Mouse (Mus musculus) embryonic facial prominence, embryonic 15.5 days (tissue): ENCODE measurements at regions not wholly inside any gene's neighbourhood (a gene's known extent, or its start where the extent isn't known, plus 50 kb on each side); places are given as distances from the start of the nearest gene placed in this dataset.
A peak's percentile ranks its signal among the peaks of the same experiment; 100 is the strongest.

ENCODE experiments used
- ATAC-seq: fragments of 200-750 bp; cut with Nextera tagmentation; 2 replicates; pipeline ENCODE4 v1.8.0; 2017; ENCODE audit warnings: low read depth, moderate TSS enrichment; ENCODE audit not compliant: insufficient number of reproducible peaks, low FRiP score, low TSS enrichment
- H3K27ac ChIP-seq: fragments of 300-500 bp; sonication (generic); replicated peaks from 2 replicates; pipeline ENCODE4 v1.5.1; 2015; ENCODE audit warnings: mild to moderate bottlenecking, inconsistent platforms
- H3K27me3 ChIP-seq: fragments of 300-500 bp; sonication (generic); 2 replicates; pipeline ENCODE4 v1.6.1; 2015; ENCODE audit warnings: inconsistent platforms
- H3K36me3 ChIP-seq: fragments of 300-500 bp; sonication (generic); 2 replicates; pipeline ENCODE4 v1.6.1; 2015; ENCODE audit warnings: mild to moderate bottlenecking, inconsistent platforms
- H3K4me1 ChIP-seq: fragments of 300-500 bp; sonication (generic); 2 replicates; pipeline ENCODE4 v1.6.1; 2015; ENCODE audit warnings: inconsistent platforms
- H3K4me2 ChIP-seq: fragments of 300-500 bp; sonication (generic); replicated peaks from 2 replicates; pipeline ENCODE4 v1.6.1; 2015; ENCODE audit warnings: mild to moderate bottlenecking, inconsistent platforms
- H3K4me3 ChIP-seq: fragments of 300-500 bp; sonication (generic); replicated peaks from 2 replicates; pipeline ENCODE4 v1.5.1; 2015; ENCODE audit warnings: mild to moderate bottlenecking, inconsistent platforms
- H3K9ac ChIP-seq: fragments of 300-500 bp; sonication (generic); 2 replicates; pipeline ENCODE4 v1.6.1; 2015; ENCODE audit warnings: inconsistent platforms
- H3K9me3 ChIP-seq: fragments of 300-500 bp; sonication (generic); replicated peaks from 2 replicates; pipeline ENCODE4 v1.6.1; 2016; ENCODE audit warnings: inconsistent platforms
- WGBS: fragments of 180-500 bp; shearing (Covaris S2); methylation state at CpG from one replicate; pipeline ENCODE4 v1.1.7; 2015; 5-methylcytosine and 5-hydroxymethylcytosine counted together

DNA sequence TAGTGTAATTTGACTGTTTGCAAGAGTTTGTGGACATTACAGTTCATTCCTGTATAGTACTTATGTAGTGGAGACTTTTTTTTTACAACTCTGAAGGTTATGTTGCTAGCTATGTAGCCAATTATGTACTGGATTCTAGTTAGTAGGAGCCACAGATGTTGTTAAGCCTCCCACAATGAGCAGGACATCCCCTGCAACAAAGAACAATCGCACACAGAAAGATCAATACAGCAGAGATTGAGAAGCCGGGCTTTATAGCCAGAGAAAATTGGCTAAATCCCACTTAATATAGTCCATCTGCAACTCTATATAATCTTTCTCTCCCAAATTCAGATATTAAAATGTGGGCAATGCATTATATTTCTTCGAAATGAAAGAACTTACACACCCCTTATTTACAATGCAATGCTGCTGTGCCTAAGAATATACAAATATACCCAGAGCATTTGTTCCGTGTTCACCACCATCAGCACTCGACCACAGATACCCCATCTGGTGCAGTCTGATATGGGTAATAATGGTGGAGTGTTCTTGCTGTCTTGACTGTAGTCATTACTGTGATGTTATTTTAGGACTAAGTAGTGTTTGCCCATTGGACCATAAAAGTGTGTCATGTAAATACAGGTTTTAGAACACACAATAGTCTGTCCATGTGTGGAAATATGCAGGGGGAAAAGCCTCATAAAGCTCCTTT lies 1351.9 kb upstream of the Zeb2 start:
- H3K9me3 ChIP-seq = no peaks in the 10 kb centered on the region
- WGBS = 60% methylated on average over 5 of the region's 5 CpGs
- no peak overlapping the region for H3K9ac ChIP-seq
- ATAC-seq = no peak
- no peak overlapping the region for H3K4me3 ChIP-seq
- H3K4me1 ChIP-seq = no peaks in the 10 kb centered on the region
- no peaks in the 10 kb centered on the region for H3K27me3 ChIP-seq
- no peak overlapping the region for H3K27ac ChIP-seq
- no peak overlapping the region for H3K4me2 ChIP-seq
- no peaks in the 10 kb centered on the region for H3K36me3 ChIP-seq

DNA sequence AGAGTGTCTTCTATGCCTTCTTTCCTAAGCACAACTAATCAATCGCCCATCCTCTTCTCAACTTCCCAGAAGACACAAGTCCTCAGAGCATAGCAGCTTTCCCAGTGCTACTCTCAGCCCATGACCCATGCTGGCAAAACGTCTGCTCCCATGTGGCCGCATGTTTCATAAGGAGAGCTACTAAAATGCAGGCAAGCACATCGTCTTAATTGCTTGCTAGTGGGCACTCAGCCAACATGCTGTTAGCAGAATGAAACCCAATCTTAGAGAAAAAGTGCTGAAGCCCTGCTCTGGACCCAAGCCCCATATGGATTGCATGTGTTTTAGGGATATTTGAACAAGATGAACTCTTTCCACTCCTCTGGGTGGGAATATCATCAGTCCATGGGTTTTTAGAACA lies 1348.2 kb upstream of the Zeb2 start:
- no peak overlapping the region for H3K4me2 ChIP-seq
- no peaks in the 10 kb centered on the region for H3K9me3 ChIP-seq
- H3K27ac ChIP-seq = no peak overlapping the region
- no peak for ATAC-seq
- no peak overlapping the region for H3K9ac ChIP-seq
- H3K27me3 ChIP-seq = no peaks in the 10 kb centered on the region
- no peak overlapping the region for H3K4me3 ChIP-seq
- WGBS = 23% methylated on average over 4 of the region's 4 CpGs
- no peaks in the 10 kb centered on the region for H3K36me3 ChIP-seq
- no peaks in the 10 kb centered on the region for H3K4me1 ChIP-seq

DNA sequence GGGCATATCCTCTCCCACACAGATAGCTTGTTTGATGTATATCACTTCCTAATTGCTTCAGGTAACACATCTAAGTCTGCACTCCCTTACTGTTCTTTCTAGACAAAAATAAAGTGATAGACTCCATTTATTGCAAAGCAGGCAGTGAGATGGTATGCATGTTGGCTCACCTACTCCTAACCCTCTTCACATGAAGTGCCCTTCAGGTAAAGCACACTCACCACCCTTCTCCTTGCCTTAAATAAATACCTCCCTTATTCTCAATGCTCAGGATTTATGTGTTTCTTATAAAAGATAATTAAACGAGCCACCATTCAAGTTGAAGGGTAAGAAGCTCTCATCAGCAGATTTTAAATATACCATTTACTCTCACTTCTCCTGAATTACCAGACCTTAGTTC lies 1347.7 kb upstream of the Zeb2 start:
- H3K9me3 ChIP-seq = no peaks in the 10 kb centered on the region
- H3K36me3 ChIP-seq = no peaks in the 10 kb centered on the region
- H3K4me2 ChIP-seq = no peak overlapping the region
- no peak for ATAC-seq
- H3K27me3 ChIP-seq = no peaks in the 10 kb centered on the region
- no peak overlapping the region for H3K9ac ChIP-seq
- WGBS = 73% methylated on average over 1 of the region's 1 CpGs
- H3K4me3 ChIP-seq = no peak overlapping the region
- H3K27ac ChIP-seq = no peak overlapping the region
- H3K4me1 ChIP-seq = no peaks in the 10 kb centered on the region

DNA sequence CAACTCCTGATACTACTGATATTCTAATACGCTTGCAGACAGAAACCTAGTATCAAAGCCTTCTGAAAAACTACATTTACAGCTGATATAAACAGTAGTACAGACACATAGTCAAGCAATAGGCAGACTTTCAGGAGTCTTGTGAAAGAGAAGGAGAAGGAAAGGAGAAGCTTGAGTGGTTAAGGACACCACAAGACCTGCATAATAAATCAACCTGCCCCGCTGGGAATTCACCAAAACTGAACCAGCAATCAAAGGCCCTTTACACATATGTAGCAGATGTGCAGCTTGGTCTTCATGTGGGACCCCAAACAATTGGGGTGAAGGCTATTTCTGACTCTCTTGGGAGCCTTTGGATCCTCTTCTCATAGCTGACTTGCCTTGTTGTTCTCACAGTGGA lies 1345.5 kb upstream of the Zeb2 start:
- WGBS = 85% methylated on average over 2 of the region's 2 CpGs
- Histone ChIP-seq H3K9ac (no peak overlapping the region), H3K27ac (no peak overlapping the region), H3K4me3 (no peak overlapping the region), H3K4me1 (no peaks in the 10 kb centered on the region), H3K36me3 (no peaks in the 10 kb centered on the region), H3K4me2 (no peak overlapping the region), H3K9me3 (no peaks in the 10 kb centered on the region), H3K27me3 (no peaks in the 10 kb centered on the region)
- ATAC-seq = no peak

DNA sequence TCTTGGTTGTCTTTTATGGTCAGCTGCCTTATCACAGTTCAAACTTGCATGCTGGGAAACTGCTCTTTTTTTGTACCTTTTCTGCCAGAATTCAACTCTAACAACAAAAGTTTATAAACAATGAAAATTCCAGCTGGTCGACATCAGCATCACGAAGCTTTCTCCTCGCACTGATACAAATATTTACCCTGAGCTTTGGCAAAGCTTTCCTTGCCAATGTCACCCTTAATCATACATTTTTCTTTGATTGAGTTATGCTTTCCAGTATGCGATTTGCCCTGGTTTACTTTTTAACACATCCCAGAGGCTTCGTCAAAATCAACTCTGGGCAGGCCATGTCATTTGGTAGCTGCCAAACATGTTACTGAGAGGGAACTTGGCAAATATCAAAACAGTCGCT lies 1333.5 kb upstream of the Zeb2 start:
- no peaks in the 10 kb centered on the region for H3K27me3 ChIP-seq
- no peak for ATAC-seq
- 35% methylated on average over 6 of the region's 6 CpGs for WGBS

DNA sequence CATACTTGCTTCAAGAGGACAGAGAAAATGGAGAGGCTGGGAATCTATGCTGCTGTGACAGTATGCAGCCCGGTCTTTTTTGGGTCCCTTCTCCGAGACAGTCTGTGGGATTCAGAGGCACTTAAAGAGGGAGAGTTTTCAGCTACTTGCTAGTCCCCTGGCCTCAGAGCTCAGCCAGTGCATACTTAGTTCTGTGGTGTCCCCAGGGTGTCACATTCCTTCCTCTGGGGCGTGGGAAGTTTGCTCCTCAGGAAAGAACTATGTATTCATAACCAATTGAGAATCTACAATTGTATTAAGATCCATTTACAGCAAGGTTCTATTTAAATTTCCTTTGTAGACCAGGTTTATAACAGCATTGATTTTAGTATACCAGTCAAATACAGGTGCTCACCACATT lies 1328.1 kb upstream of the Zeb2 start:
- 63% methylated on average over 3 of the region's 3 CpGs for WGBS
- H3K9me3 ChIP-seq = no peaks in the 10 kb centered on the region
- no peak for ATAC-seq
- no peak overlapping the region for H3K27ac ChIP-seq
- H3K4me3 ChIP-seq = no peak overlapping the region
- no peaks in the 10 kb centered on the region for H3K36me3 ChIP-seq
- H3K4me1 ChIP-seq = peaks cover 17% of the 10 kb centered on the region
- H3K9ac ChIP-seq = no peak overlapping the region
- no peaks in the 10 kb centered on the region for H3K27me3 ChIP-seq
- no peak overlapping the region for H3K4me2 ChIP-seq

More for the DNA sequence above, 1333.5 kb upstream of the Zeb2 start:
- Histone ChIP-seq H3K4me1 (no peaks in the 10 kb centered on the region), H3K36me3 (no peaks in the 10 kb centered on the region), H3K9ac (no peak overlapping the region), H3K27ac (no peak overlapping the region), H3K9me3 (no peaks in the 10 kb centered on the region), H3K4me3 (no peak overlapping the region), H3K4me2 (no peak overlapping the region)

DNA sequence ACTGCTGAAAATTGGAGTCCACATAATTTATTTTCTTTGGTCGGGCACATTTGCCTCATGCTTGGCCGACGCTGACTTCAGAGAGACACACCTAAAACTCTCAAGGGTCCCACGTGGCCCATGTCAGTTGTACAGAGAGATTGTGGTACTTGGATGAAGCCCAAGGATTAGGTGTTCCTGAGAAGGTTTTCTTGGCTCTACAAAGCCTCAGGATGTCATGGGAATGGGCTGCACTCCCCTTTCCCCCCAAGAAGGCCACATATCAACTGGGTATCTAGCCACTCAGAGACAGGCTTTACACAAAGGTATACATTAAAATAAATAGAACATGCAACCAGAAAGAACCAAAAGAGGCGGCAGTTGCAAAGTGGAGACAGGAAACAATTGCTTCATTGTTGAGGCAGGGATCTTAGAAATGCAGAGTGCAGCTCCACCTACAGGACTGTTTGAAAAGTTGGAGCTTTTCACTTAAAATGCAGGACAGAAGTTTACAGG lies 1326.5 kb upstream of the Zeb2 start:
- no peaks in the 10 kb centered on the region for H3K36me3 ChIP-seq
- no peaks in the 10 kb centered on the region for H3K27me3 ChIP-seq
- peak overlapping the region; percentile 46 for H3K4me2 ChIP-seq
- no peak overlapping the region for H3K9ac ChIP-seq
- H3K27ac ChIP-seq = peak overlapping the region; percentile 73
- no peak overlapping the region; the same call in 1 of the 2 replicates for H3K4me3 ChIP-seq
- peaks cover 17% of the 10 kb centered on the region for H3K4me1 ChIP-seq
- ATAC-seq = peak; percentile 82
- 2% methylated on average over 5 of the region's 5 CpGs for WGBS
- no peaks in the 10 kb centered on the region for H3K9me3 ChIP-seq

DNA sequence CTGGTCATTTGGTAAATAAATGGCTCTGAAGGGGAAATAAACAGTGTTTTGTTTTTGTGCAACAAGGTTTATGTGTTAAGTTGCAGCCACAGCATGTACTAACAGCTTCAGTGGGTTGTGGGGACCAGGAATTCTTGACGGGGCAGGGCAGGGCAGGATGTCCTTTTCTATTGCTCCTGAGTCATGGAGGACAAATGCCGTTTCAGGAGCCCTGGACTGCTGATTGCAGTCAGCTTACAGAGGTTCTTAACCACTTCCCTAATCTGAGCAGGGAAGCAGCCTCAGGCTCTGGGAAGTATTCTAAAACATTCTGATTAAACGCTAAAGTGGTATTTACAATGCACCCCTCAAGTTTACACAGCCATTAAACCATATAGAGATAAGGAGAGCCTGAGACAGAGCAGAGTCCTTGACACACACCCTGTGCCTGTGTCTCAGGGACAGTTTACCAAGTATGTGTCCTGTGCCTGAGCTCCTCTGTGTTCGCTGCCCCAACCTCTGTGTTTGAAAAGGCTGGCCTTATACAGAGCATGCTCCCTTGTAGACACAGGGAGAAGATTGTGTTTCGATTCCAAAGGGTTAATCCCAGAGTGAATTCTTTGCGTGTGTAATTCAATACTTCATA lies 1326.0 kb upstream of the Zeb2 start:
- Histone ChIP-seq H3K9ac (no peak overlapping the region), H3K4me3 (no peak overlapping the region; the same call in 1 of the 2 replicates), H3K9me3 (no peaks in the 10 kb centered on the region), H3K27ac (peak overlapping the region; percentile 73), H3K27me3 (no peaks in the 10 kb centered on the region), H3K4me2 (peak overlapping the region; percentile 46), H3K36me3 (no peaks in the 10 kb centered on the region), H3K4me1 (peaks cover 17% of the 10 kb centered on the region)
- peak; percentile 81 for ATAC-seq
- WGBS = 14% methylated on average over 6 of the region's 6 CpGs

DNA sequence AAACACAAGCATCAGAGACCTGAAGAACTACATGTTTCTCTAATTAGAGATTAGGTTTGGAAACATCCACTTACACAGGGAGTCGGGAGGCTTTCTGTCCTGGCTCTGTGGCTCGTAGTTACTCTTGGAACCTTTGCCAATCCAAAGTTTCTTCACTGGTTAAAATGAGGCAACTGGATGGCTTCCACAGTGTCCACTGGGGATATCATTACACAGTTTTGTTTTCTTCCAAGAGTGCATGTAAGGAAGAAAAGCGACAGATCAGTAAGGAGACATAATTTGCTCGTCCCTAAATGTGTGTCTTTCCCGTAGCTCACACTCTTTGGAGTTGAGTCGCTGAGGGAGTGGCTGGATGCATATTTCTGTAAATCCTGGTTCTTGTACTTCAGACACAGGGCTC lies 1325.4 kb upstream of the Zeb2 start:
- Histone ChIP-seq H3K9me3 (no peaks in the 10 kb centered on the region), H3K4me3 (no peak overlapping the region), H3K27me3 (no peaks in the 10 kb centered on the region), H3K4me2 (peak overlapping the region; percentile 46), H3K36me3 (no peaks in the 10 kb centered on the region), H3K4me1 (peaks cover 17% of the 10 kb centered on the region), H3K27ac (peak overlapping the region; percentile 73), H3K9ac (no peak overlapping the region)
- WGBS = 26% methylated on average over 6 of the region's 6 CpGs
- no peak for ATAC-seq

DNA sequence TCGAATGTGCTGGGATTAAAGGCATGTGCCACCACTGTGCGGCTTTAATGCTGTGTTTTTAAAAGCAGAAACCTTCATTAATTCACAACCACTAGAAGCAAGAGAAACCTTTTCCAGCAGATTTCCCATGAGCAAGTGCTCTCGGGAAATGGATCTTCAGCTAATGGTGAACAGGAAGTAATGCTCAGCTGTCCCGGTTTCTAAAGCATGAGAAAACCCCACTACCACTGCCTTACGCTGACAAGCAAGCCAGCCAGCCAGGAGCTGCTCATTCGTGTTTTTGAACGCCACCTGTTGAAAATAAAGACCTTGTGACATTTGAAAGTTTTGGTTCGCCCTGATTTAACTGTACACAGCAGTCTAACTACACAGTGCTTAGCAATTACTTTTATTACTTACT lies 1324.7 kb upstream of the Zeb2 start:
- Histone ChIP-seq H3K4me3 (no peak overlapping the region), H3K4me2 (no peak overlapping the region), H3K36me3 (no peaks in the 10 kb centered on the region), H3K27ac (no peak overlapping the region), H3K4me1 (peaks cover 17% of the 10 kb centered on the region), H3K9ac (no peak overlapping the region), H3K9me3 (no peaks in the 10 kb centered on the region), H3K27me3 (no peaks in the 10 kb centered on the region)
- WGBS = 78% methylated on average over 8 of the region's 8 CpGs
- ATAC-seq = no peak

DNA sequence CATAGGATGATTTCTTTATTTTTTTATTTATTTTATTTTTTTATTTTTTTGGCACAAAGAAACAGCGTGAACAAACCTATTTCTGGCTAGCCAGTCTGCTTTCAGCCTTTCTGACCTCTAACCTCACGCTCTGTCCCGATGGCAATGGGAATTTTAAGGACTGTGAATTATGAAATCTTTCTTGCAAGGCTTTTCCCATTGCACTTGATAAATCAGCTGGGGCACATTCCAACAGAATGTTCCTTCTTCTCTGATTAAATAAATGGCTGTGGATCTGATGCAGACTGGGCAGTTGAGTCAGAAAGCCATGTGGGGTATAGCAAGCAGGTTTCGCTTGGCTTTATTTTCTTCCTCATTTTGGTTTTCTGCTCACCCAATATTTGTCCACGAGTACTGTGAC lies 1324.2 kb upstream of the Zeb2 start:
- H3K4me3 ChIP-seq = no peak overlapping the region
- no peaks in the 10 kb centered on the region for H3K9me3 ChIP-seq
- H3K27ac ChIP-seq = no peak overlapping the region
- no peaks in the 10 kb centered on the region for H3K27me3 ChIP-seq
- H3K9ac ChIP-seq = no peak overlapping the region
- H3K4me1 ChIP-seq = peaks cover 17% of the 10 kb centered on the region
- no peak for ATAC-seq
- WGBS = 92% methylated on average over 5 of the region's 5 CpGs
- H3K4me2 ChIP-seq = no peak overlapping the region
- no peaks in the 10 kb centered on the region for H3K36me3 ChIP-seq

DNA sequence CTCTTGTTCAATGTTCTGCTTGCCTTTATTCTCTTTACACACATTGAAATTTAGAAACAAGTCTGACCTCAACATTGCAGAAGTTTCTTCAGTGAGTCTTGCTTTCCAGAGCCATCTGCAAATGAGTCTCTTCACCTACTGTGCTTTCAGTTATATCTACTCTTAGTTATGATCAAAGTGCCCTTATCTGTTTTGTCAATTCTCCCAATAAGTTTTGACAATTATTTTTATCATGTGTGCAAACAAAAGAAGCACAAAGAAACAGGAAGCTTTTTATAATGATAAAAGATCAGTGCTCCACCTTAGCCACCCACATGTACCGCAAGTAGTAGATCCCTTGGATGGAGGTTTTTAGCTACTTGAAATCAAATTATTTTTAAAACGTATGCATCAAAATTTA lies 1322.8 kb upstream of the Zeb2 start:
- Histone ChIP-seq H3K27ac (no peak overlapping the region), H3K4me2 (no peak overlapping the region), H3K27me3 (no peaks in the 10 kb centered on the region), H3K4me3 (no peak overlapping the region), H3K9me3 (no peaks in the 10 kb centered on the region), H3K9ac (no peak overlapping the region), H3K4me1 (peaks cover 17% of the 10 kb centered on the region), H3K36me3 (no peaks in the 10 kb centered on the region)
- 55% methylated on average over 2 of the region's 2 CpGs for WGBS
- ATAC-seq = no peak
